Mouse (Mus musculus): ENCODE measurements around the gene Gm10309.
"Not testable (repeated sequence)": the region's sequence is repeated elsewhere in the genome, so short reads cannot be mapped to it uniquely, and the experiment has no call there.

Gene Gm10309

DNA sequence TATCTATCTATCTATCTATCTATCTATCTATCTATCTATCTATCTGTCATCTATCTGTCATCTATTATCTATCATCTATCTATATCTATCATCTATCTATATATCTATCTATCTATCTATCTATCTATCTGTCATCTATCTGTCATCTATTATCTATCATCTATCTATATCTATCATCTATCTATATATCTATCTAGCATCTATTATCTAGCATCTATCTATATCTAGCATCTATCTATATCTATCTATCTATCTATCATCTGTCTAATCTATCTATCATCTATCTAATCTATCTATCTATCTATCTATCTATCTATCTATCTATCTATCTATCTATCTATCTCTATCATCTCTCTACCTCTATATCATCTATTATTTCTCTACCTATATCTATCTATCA is 27.6 kb downstream of the Gm10309 start:
- not testable (repeated sequence) for DNase-seq (ENCODE audit: extremely low read depth, insufficient read length, low spot score)

DNA sequence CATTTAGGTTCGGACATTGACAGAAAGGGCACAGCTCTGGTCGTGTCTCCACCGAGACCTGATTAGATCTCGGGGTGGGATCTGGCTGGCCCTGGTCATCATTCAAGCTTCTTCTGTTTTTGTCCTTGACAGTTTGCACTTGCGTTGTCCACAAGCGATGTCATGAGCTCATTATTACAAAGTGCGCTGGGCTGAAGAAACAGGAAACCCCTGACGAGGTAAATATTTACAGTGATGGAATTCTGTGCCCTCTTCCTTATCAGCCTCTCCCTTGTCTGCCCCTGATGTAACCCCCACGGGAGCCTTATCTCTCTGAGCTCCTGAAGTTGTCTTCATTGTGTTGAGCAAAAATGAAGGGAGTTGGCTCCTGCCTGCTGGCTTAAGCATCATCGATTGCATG is 28.4 kb downstream of the Gm10309 start:
- DNase-seq (ENCODE audit: extremely low read depth, insufficient read length, low spot score) = no peak

DNA sequence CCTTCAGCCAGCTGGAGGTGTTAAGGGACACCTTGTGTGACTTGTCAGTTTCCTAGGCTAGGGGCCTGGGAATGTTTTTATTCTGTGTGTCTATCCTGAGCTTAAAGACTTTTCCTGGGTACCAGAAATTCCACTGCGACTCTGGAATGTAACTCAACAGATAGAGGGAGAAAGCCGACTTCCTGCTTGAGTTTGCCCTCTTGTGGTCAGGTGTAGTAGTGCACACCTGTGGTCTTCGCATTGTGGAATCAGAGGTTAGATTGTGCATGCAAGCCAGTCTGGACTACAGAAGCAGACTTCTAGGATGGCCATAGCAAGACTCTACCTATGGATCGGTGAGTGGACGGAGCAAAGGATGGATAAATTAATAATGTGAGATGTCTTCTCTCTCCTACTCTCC is 33.3 kb downstream of the Gm10309 start:
- DNase-seq (ENCODE audit: extremely low read depth, insufficient read length, low spot score) = no peak

DNA sequence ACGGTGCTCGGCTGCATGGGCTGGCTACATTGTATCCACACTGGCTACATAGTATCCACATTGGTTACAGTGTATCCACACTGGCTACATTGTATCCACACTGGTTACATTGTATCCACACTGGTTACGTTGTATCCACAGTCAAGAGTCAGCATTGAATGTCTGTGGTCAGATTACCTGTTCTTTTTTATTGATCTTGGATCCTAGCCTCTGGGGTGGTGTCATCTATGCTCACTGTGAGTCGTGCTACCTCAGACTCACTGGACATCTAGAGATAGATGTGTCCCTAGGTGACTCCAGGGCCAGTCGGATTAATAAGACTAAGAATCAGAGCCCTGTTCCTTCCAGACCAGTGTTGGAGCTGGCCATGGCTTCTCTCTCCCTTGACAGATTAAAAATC is 34.9 kb downstream of the Gm10309 start:
- no peak for DNase-seq (ENCODE audit: extremely low read depth, insufficient read length, low spot score)

DNA sequence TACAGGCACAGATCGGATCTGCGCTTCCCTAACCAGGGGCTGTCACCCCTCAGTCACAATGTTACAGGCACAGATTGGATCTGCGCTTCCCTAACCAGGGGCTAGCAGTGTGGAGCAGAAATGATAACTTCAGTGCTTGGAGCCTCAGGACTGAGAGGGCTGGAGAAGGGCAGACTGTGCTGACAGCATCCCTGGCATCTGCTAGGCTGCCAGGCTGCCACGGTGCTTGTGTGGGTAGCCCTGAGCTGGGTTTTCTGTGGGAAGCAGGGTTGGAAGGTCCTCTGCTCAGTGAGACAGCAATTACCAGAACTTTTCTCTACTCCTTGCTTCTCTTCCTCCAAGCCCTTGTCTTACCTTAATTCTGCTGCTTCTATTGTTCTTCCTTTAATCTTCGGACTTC is 37.1 kb downstream of the Gm10309 start:
- no peak for DNase-seq (ENCODE audit: extremely low read depth, insufficient read length, low spot score)

DNA sequence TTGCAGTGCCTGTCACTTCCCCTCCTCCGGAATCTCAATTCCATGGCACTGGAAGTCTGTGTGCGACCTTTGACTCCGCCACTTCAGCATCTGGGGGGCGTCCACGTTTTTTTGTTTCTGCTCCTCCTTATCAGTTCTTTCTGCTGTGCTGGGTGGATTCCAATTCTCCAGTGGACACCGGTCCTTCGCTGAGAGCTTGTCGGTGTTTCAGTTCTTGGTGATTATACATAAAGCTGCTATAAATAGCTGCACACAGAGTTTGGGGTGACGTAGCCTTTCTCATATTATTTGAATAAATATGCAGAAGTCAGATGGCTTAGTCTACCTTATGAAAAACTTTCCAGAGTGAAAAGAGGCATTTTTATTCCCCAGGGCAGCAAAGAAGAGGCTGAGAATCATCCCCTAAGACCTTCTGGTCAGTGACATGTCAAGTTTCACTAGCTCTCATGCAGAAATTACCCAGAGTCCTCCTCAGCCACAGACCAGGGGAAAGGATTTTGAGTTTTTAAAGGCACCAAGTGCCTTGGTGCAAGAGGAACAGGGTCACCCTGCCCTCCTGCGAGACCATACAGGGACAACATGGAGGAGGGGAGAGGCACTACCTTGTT is 37.6 kb downstream of the Gm10309 start:
- DNase-seq (ENCODE audit: extremely low read depth, insufficient read length, low spot score) = no peak

DNA sequence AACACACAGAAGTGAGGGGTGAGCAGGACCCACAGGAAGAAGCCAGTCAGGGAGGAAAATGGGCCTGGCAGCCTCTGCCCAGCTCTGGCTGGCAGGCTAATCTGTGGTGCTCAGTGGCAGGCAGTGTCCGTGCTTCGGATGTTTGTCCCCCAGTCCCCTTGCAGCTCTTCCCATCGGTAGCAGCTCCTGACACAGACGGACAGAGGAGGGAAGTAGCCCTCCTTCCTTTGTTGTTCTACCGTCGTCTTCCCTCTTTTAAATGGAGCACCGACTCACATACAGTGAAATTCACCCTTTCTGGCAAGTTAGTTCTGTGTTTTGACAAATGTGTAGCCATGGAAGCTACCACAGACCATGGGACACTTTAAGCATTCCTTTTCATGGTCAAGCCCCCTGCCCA is 38.2 kb downstream of the Gm10309 start:
- no peak for DNase-seq (ENCODE audit: extremely low read depth, insufficient read length, low spot score)

DNA sequence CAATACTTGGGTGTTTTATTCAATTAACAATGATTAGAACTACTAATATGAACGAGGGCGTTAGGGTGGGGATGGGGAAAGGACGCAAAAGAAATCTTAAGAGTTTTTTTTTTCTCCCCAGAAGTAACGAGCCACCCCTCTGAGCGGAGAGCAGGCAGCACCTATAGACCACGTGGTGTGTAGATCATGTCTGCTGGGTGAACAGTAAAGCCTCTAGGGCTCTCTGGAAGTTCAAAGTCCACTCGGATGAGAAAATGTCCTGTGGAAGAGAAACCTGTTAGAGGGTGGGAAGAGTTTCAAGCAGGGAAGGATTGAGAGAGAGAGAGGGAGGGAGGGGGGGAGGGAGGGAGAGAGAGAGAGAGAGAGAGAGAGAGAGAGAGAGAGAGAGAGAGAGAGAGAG is 38.6 kb downstream of the Gm10309 start:
- no peak for DNase-seq (ENCODE audit: extremely low read depth, insufficient read length, low spot score)

DNA sequence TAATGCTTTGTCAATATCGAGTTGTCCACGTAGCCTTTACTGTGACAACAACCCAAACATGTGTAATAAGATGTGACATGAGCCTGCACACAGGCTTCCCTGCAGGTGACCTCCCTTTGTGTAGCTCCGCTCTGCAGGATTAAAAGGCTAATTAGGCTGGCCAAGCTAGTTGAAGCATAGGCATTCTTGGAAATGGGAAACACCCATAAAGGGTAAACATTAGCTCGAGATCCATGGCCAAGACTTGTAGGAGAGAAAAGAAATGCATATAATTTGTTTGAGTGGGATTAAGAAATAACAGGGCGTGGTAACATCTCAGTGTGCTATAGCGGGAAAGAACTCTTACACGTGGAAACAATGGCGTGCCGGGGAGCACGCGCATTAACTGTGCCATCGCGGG is 39.2 kb downstream of the Gm10309 start:
- no peak for DNase-seq (ENCODE audit: extremely low read depth, insufficient read length, low spot score)

DNA sequence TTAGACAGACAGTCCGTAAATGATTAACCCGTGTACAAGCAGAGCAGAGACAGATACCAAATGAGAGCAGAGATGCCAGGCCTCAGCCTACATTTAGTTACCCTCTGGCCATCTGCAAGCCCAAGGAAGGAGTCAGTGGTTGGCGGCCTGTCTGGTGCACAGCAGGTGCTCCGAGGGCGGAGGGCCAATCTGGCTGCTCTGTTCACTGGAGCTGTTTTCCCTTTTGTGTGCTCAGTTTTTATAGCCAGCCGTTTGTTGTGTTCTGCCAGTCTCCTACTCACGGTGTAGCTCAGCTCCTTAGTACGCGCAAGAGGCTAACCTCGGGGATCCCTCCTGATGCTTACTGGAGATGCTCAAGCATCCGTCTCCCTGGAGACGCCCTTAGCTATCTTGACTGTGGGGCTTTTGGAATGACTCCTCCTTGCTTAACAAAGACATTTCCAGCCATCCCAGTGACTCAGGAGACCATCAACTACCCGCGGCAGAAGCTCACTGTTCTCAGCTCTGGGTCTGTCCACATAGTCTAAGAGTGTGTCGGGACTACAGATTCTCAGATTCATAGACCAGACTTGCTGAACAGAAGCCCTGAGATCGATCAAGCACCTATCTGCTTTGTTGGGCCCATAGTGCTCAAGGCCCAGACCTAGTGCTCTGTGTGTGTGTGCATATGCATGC is 40.2 kb downstream of the Gm10309 start:
- DNase-seq (ENCODE audit: extremely low read depth, insufficient read length, low spot score) = no peak

DNA sequence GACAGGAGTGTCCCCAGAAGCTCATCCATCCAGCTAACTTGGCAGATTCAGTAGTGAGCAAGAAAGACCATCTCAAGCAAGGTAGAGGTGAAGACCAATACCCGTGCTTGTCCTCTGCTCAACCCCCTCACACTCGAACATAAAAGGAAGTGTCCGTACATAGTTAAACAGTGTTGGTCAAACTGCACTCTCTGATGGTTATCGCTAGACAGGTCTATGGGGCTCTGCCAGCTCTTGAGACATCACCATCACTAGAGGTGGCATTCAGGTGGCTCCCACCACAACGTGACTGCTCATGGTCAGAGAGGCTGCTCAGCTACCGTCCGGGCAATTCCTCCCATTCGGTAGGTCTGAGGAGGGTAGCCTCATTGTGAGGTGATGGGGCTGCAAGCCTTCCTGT is 40.8 kb downstream of the Gm10309 start:
- no peak for DNase-seq (ENCODE audit: extremely low read depth, insufficient read length, low spot score)

DNA sequence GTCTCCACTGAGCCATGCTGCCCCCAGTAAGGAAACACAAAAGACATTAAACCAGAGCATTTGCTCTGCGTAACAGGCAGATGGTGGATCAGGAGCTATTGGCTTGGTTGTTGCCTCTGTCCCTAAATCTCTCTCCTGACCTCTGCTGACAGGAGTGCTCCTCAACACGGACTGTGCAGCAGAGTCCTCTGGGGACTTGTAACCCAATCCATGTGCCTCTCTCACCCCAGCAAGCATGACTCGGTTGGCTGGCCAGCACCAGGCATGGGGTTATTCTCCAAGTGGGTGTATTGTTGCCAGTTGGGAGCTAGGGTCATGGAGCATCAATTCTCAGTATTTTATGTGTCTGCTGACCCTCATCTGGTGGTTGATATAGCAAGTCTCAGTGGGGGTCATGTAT is 41.7 kb downstream of the Gm10309 start:
- no peak for DNase-seq (ENCODE audit: extremely low read depth, insufficient read length, low spot score)

DNA sequence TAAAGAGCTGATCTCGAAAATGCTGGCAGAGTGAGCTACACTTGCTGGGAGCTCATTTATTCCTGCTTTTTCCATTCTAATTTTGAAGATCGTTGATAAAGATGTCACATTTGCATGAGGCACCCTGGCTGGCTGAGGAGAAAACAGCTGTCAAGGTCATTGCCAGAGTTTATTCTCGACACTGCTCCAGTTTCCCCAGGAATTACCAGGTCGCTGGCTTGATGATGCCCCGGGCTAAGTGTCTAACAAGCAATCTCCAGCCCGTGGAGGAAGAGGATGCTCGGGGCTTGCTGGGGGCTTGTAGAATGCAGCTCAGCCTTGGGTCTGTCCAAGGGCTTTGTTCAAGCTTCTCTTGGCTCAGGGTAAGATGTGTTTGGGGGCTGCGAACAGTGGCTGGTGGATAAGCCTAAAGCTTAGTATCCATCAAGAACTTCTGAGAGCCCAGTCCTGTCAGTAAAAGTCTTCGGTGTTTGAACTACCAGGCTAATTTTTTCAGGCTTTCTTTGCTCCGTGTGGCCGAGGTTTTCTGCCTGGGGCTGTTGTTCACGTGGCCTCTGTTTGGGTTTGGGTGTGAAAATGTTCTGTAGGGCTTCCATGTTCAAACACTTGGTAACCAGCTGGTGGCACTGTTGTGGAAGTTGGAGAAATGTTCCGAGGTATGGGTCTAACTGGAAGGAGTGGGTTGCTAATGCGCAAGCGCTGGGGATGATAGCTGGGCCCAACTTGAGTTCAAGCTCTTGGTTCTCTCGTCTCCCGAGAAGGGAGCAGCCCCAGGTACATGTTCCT is 44.2 kb downstream of the Gm10309 start:
- no peak for DNase-seq (ENCODE audit: extremely low read depth, insufficient read length, low spot score)

DNA sequence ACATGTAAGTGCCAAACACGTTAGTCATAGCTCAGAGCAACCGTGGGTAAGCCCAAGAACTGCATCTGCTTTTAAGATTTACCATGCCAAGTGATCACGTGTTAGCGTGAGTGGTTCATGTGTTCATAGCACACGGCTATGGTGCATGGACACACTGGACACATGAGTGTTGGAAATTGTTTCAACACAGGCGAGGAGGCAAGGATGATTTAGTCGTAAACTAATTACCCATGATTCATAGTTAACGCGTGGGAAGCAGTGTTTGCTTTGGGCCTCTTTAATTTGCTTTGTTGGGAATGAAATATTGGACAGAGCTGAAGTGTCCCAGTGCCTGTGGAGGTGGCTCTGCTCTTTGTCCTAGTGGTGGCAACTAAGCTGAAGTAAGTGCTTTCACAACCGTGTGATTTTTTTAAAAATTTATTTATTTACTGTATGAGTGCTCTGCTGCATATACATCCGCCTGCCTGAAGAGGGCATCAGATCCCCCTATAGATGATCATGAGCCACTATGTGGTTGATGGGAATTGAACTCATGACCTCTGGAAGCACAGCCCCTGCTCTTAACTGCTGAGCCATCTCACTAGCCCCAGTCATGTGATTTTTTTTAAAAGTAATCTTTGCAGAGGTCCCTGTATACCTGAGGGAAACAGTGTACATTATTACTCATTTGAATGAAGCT is 46.6 kb downstream of the Gm10309 start:
- no peak for DNase-seq (ENCODE audit: extremely low read depth, insufficient read length, low spot score)

DNA sequence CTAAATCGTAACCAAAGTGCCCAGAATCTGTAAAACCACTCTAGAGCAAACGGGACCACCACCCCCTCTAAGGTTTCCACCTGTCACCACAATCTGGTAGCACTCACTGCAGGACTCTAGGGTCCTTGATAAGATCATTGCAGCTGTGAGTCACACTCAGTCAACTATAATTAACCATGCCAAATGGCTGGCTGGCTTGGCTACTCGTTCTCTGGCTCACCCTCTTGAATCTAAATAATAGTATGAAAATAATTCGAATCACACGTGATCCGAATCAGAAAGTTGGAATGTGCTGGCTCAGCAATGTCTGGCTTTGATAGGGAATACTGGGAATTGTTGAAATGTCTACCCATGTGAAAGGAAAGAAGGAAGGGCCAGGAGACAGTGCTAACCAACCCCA is 48.5 kb downstream of the Gm10309 start:
- no peak for DNase-seq (ENCODE audit: extremely low read depth, insufficient read length, low spot score)

DNA sequence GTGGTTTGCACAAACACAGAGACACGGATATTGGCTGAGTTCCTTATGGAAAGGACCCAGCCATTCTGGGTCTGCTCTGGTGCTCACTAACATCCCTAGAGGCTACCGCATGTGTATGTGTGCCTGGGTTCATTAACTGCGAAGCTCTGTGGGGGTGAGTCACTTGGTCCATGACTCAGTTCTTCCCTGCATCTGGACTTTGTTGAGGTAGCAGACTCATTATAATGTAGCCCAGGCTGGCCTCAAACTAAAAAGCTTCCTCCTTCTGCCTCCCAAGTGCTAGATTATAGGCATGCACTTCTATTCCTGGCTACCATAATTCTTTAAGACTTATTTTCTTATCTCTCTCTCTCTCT is 50.7 kb downstream of the Gm10309 start:
- DNase-seq (ENCODE audit: extremely low read depth, insufficient read length, low spot score) = peak; percentile 21

DNA sequence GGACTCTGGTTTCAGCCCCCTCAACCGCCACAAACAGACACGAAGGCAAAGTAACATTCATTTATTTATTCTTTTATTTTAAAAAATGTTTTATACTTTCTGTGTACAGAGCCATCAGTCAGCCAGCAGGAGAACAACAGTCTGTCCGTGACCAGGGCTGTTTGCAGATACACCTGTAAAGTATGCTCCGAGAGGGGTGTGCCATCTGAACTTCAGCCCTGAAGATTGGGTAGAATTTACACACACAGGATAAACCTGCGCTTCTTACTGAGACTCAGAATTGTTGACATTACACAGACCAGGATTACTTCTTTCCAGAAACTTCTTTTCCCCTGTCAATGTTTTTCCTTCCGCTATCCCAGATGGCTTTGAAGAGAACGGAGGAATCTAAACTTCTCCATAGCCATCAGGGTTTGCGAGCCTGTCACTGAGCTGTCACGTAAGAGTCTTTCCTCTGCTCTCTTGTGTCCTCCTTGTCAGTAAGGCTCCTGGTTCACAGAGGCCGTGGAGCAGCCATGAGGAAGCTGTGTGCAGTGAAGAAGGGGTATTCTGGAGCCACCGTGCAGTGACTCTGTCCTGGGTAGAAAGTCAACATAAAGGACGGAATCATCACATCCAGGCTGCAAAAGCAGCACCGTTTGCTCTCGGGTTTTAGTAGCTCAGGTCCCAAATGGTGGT is 51.2 kb downstream of the Gm10309 start:
- no peak for DNase-seq (ENCODE audit: extremely low read depth, insufficient read length, low spot score)

DNA sequence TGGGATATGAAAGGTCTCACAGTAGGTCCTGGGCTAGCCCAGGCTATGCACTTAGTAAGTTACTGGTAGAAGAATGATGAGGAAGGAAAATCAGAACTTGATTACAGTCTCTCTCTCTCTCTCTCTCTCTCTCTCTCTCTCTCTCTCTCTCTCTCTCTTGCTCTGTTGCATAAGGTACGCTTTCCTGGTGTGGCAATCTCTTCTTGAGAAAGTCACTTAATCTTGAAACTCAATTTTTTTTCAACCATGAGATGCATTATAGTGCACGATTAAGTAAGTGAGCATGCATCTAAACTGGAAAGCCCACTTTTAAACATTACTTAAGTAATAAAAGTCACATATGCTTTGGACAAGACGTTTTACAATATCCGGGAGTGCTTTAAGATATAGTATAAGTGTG is 52.1 kb downstream of the Gm10309 start:
- DNase-seq (ENCODE audit: extremely low read depth, insufficient read length, low spot score) = no peak
